Mouse (Mus musculus): ENCODE measurements around the gene Erp29.

The Erp29 gene

DNA sequence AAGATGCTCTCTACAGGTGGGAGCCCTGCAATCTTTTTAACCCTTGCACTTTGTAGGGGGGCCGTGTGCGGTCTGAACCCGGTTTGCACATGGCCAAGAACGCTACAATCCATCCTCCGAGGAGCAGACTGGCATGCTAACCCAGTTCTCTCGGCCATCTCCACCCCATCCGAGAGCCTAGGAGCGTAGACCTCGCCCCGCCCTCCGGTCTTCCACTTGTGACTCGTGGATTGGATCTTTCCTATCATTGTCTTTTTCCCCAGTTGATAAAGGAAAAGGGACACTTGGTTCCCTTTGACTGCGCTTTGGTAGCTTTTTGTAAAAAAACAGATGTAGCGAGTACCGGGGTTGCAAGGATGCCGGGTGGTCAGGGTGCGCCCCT lies 671 bp downstream of the Erp29 start, which contains the start of gene Tmem116:
TSS of gene Tmem116 (plus strand) at position 250 of the 382 bp plus-strand sequence.
- in situ Hi-C loops (cut with MboI; ENCODE audit: low pct_unique_long_range_greater_than_20kb in 1 of 2, low sequenced_read_pairs in 2 of 2, unreplicated experiment in 1 of 2): no loop called here

- in situ Hi-C loops (cut with MboI; ENCODE audit: low pct_unique_long_range_greater_than_20kb in 1 of 2, low sequenced_read_pairs in 2 of 2, unreplicated experiment in 1 of 2): no loop called here
Measured at GRCm38 (mm10) chr5:121451203-121451602, 1.1 kb downstream of the Erp29 start.

DNA sequence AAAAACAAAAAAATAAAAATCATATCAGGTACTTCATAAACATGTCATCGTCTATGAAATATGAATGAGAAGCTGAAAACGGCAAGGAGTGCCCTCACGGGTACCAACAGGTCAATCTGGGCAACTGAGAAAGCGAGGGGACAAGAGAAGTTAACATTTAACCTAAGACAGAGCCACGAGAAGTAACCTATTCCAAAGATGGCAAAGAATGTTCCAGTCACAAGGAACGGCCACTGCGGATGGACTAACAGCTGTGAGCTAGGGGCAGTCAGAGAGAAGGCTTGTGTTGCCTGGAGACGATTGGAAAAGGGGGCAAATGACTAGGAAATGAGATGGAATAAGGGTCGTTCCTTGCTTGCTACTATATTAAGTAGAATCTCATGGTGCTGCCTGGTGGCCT lies 1.8 kb downstream of the Erp29 start:
- in situ Hi-C loops (cut with MboI; ENCODE audit: low pct_unique_long_range_greater_than_20kb in 1 of 2, low sequenced_read_pairs in 2 of 2, unreplicated experiment in 1 of 2): no loop called here

DNA sequence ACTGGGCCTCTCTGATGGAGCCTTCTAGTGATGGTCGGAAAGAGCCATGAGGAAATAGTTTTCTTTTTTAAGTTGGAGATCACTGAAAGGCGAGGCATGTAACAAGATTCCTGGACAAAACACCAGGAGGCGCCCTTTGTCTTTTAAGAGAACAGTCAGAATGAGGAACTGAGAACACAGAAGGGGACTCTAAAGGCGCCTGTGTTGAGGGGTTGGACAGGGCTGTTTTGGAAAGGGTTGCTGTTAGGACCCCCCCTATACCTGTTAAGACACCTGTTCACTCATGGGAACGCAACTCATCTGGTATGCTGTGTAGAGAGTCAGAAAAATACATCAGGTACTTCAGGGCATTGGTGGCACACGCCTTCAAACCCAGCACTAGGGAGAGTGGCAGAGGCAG lies 2.3 kb downstream of the Erp29 start:
- in situ Hi-C loops (cut with MboI; ENCODE audit: low pct_unique_long_range_greater_than_20kb in 1 of 2, low sequenced_read_pairs in 2 of 2, unreplicated experiment in 1 of 2): no loop called here

GRCm38 (mm10) chr5:121448450-121448849 lies 3.9 kb downstream of the Erp29 start:
- in situ Hi-C loops (cut with MboI; ENCODE audit: low pct_unique_long_range_greater_than_20kb in 1 of 2, low sequenced_read_pairs in 2 of 2, unreplicated experiment in 1 of 2): no loop called here

- in situ Hi-C loops (cut with MboI; ENCODE audit: low pct_unique_long_range_greater_than_20kb in 1 of 2, low sequenced_read_pairs in 2 of 2, unreplicated experiment in 1 of 2): no loop called here
Measured at GRCm38 (mm10) chr5:121444870-121445269, 7.4 kb downstream of the Erp29 start.

DNA sequence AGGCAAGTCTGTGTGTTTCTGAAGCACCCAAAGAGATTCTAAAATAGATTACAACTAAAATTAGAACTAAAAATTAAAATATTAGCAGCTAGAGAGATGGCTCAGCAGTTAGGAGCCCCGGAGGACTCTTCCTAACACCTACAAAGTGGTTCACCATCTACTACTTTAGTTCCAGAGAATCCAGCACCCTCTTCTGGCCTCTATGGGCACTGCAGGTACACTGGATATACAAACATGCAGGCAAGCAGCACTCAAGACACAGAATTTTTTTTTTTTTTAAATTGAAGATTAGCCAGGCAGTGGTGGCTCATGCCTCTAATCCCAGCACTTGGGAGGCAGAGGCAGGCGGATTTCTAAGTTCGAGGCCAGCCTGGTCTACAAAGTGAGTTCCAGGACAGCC lies 8.8 kb downstream of the Erp29 start:
- in situ Hi-C loops (cut with MboI; ENCODE audit: low pct_unique_long_range_greater_than_20kb in 1 of 2, low sequenced_read_pairs in 2 of 2, unreplicated experiment in 1 of 2): no loop called here

- in situ Hi-C loops (cut with MboI; ENCODE audit: low pct_unique_long_range_greater_than_20kb in 1 of 2, low sequenced_read_pairs in 2 of 2, unreplicated experiment in 1 of 2): no loop called here
Measured at GRCm38 (mm10) chr5:121438756-121439155, 13.6 kb downstream of the Erp29 start.

DNA sequence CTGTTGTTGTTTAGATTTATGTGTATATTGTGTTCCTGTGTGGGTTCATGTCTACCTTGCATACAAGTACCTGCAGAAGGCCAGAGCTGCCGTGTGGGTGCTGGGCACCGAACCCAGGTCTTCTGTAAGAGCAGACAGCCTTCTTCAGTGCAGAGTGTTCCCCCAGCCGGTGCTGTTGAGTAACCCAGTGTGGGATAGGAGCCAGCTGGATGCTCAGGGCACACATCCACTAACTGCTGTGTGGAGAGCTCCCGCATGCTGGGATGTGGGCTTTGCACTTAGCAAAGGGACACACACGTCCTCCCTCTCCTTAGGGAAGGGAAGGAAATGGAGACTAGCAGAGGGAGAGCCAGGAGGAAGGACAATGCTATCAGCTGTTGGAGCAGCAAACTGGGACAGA lies 14.2 kb downstream of the Erp29 start:
- in situ Hi-C loops (cut with MboI; ENCODE audit: low pct_unique_long_range_greater_than_20kb in 1 of 2, low sequenced_read_pairs in 2 of 2, unreplicated experiment in 1 of 2): no loop called here

- in situ Hi-C loops (cut with MboI; ENCODE audit: low pct_unique_long_range_greater_than_20kb in 1 of 2, low sequenced_read_pairs in 2 of 2, unreplicated experiment in 1 of 2): no loop called here
Measured at GRCm38 (mm10) chr5:121428954-121429353, 23.4 kb downstream of the Erp29 start.

- in situ Hi-C loops (cut with MboI; ENCODE audit: low pct_unique_long_range_greater_than_20kb in 1 of 2, low sequenced_read_pairs in 2 of 2, unreplicated experiment in 1 of 2): no loop called here
Measured at GRCm38 (mm10) chr5:121423297-121423696, 29.0 kb downstream of the Erp29 start.

- in situ Hi-C loops (cut with MboI; ENCODE audit: low pct_unique_long_range_greater_than_20kb in 1 of 2, low sequenced_read_pairs in 2 of 2, unreplicated experiment in 1 of 2): no loop called here
Measured at GRCm38 (mm10) chr5:121422787-121423186, 29.5 kb downstream of the Erp29 start.

GRCm38 (mm10) chr5:121420721-121421120 lies 31.6 kb downstream of the Erp29 start:
- in situ Hi-C loops (cut with MboI; ENCODE audit: low pct_unique_long_range_greater_than_20kb in 1 of 2, low sequenced_read_pairs in 2 of 2, unreplicated experiment in 1 of 2): no loop called here

GRCm38 (mm10) chr5:121410975-121411374 lies 41.3 kb downstream of the Erp29 start:
- in situ Hi-C loops (cut with MboI; ENCODE audit: low pct_unique_long_range_greater_than_20kb in 1 of 2, low sequenced_read_pairs in 2 of 2, unreplicated experiment in 1 of 2): no loop called here

DNA sequence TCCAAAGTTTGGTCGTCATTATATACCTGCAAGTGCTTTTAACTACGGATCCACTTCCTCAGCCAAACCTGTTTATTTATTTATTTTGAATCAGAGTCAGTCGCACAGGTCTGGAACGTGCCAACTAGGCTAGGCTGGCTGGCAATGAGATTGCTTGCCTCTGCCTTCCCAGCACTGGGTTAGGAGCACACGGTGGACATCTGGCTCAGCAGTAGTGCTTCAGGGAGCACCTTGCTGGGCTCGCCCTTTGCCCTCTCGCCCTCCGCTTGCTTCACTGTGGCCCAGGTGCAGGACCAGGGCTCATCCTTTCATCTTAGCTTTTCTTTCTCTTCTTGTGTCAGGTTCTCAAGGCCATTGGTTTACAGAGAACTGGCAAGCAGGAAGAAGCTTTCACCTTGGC lies 44.5 kb downstream of the Erp29 start:
- in situ Hi-C loops (cut with MboI; ENCODE audit: low pct_unique_long_range_greater_than_20kb in 1 of 2, low sequenced_read_pairs in 2 of 2, unreplicated experiment in 1 of 2): no loop called here

DNA sequence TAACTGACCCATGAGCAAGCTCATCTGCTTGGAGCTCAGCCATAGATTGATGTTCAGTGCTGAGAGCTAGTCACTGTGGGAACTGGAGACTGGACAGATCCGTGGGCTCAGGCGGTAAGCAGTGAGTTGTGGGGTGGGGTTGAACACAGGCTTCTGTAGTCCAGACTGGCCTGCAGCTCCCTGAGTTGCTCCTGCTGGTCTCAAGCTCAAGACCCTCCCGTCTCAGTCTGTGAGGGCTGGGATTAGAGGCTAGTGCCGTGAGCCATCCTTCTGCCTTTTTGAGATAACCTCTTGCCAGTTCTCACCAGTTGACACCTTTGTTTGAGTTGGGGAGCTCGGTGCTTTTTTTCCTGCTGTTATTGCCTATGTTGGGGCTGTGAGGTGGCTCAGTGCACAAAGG lies 51.5 kb downstream of the Erp29 start:
- in situ Hi-C loops (cut with MboI; ENCODE audit: low pct_unique_long_range_greater_than_20kb in 1 of 2, low sequenced_read_pairs in 2 of 2, unreplicated experiment in 1 of 2): no loop called here

DNA sequence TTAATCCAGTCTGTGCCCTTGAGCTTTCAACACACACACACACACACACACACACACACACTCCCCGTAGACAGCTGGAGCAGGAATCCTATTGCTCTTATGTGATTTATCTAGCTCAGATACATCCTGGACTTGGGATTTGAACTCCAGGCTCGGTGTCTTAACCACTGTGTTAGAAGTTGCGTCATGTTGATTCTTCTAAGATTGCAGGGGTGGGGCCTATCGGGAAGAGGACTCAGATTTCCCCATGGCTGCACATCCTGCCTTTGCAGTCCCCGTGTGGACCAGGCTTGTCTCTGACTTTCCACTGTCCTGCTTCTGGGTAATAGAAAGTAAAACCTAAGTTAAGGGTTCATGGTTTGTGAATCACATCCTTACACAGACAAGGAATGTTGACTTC lies 52.2 kb downstream of the Erp29 start:
- in situ Hi-C loops (cut with MboI; ENCODE audit: low pct_unique_long_range_greater_than_20kb in 1 of 2, low sequenced_read_pairs in 2 of 2, unreplicated experiment in 1 of 2): no loop called here

DNA sequence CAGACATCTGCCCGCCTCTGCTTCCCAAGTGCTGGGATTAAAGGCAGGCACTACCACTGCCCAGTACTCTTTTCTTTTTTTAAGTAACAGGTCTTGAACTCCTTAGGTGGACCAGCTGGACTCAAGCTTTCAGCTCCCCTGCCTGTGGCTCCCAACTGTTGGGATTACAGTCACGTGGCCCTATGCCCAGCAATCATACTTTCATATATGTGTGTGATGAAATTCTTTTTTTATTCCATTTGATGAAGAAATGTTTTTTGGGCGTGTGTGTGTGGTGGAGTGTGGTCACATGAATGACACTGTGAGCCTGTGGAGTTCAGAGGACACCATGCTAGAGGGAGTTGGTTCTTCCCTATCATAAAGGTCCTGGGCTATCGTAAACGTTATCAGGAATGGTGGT lies 52.8 kb downstream of the Erp29 start:
- in situ Hi-C loops (cut with MboI; ENCODE audit: low pct_unique_long_range_greater_than_20kb in 1 of 2, low sequenced_read_pairs in 2 of 2, unreplicated experiment in 1 of 2): no loop called here

DNA sequence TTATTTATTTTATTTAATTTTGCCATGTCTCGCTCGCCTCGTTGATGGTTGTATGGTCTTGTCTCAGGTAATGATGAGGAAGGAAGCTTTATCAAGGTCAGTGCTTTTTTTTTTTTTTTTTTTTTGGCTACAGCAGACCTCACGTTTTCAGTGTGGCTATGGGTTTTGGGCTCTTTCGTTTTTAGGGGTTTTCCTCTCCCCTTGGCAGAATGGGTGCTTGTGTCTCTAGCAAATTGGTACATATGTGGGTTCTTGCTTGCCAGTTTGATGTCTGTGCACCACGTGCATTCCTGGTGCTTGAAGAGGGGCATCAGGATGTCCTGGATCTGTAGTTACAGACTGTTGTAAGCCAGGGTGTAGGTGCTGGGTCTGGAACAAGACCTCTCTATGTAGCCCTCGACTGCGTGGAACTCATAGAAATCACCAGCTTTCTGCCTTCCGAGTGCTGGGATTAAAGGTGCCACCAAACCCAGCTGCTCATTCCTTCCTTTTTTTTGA lies 53.3 kb downstream of the Erp29 start:
- in situ Hi-C loops (cut with MboI; ENCODE audit: low pct_unique_long_range_greater_than_20kb in 1 of 2, low sequenced_read_pairs in 2 of 2, unreplicated experiment in 1 of 2): no loop called here

DNA sequence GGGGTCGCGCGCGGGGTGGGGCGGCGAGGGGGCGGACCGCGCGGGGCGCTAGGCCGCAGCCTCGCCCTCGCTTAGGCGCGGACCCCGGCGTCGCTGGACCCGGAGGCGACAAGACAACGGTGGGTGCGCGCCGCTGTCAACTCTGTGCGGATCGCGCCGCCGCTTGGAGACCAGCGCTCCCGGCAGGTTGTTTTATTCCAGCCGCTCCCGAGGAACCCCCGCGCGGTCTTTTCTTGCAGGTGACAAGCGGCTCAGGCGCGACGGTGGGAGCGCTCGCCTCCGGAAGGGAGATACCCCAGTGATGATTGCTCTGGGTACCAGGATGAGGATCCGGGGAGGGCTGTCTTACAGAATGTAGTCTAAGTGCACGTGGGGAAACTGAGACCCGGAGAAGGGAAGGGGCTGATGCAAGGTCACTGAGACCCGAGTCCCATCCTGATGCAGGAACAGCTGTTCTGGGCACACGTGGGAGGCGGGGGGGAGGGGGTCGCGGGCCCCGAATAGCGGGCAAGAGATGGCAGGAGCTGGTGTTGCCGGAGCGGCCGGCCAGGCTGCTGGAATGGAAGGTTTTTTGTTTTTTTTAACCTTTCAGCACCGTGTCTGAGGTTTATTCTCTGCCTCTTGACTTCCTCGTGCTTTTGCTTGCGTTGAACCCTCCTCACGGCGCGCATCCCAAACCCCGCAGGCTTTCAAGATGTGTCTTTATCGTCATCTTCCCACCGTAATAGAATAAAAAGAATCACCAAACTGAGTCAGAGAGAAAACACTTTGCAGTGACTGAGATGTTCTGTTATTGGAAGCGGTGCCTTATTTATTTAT lies 54.0 kb downstream of the Erp29 start:
- in situ Hi-C loops (cut with MboI; ENCODE audit: low pct_unique_long_range_greater_than_20kb in 1 of 2, low sequenced_read_pairs in 2 of 2, unreplicated experiment in 1 of 2): no loop called here

Data from mouse embryonic stem cell (cell line).